In genomic region chr6:146221371-146222336, GRCm38 (mm10) we compare ENCODE assay signal across 8 mouse cellular contexts.
DNase-seq lines count a peak whose midpoint lies in the region; ATAC-seq and TF ChIP-seq lines count a peak whose summit lies in the region.

No protein-coding gene starts in this region.

- H3K9ac ChIP-seq in embryonic facial prominence, embryonic 11.5 days (replicated peaks; ENCODE audit: low read length): 0 out of 2 replicates have a peak overlapping the region, but pooled peaks have one; percentile 9
- H3K9ac ChIP-seq in liver, adult 2 months (ENCODE audit: low read depth, low read length): no peak overlapping the region
- H3K9ac ChIP-seq in midbrain, embryonic 16.5 days (ENCODE audit: low read depth, low read length): no peak overlapping the region

- no peaks in the 10 kb centered on the region for H3K4me1 ChIP-seq in embryonic facial prominence, embryonic 11.5 days (ENCODE audit: control insufficient read depth, insufficient read depth, low read length)
- H3K4me1 ChIP-seq in liver, adult 2 months (ENCODE audit: control insufficient read depth, insufficient read depth, low read length): no peaks in the 10 kb centered on the region
- 0 out of 2 replicates have a peak, but pooled peaks cover 4% of the 10 kb centered on the region for H3K4me1 ChIP-seq in midbrain, embryonic 16.5 days (ENCODE audit: control insufficient read depth, insufficient read depth, low read length)

- no peak overlapping the region for H3K4me3 ChIP-seq in embryonic facial prominence, embryonic 11.5 days (ENCODE audit: low read depth, low read length)
- H3K4me3 ChIP-seq in liver, adult 2 months (ENCODE audit: insufficient read depth, low read depth, low read length): no peak overlapping the region
- H3K4me3 ChIP-seq in midbrain, embryonic 16.5 days (ENCODE audit: low read depth, low read length): no peak overlapping the region

- H3K36me3 ChIP-seq in embryonic facial prominence, embryonic 11.5 days (replicated peaks; ENCODE audit: control insufficient read depth, insufficient read depth, low read depth, low read length): no peaks in the 10 kb centered on the region
- peaks cover 16% of the 10 kb centered on the region for H3K36me3 ChIP-seq in liver, adult 2 months (ENCODE audit: control insufficient read depth, insufficient read depth, low read length)
- H3K36me3 ChIP-seq in midbrain, embryonic 16.5 days (ENCODE audit: control insufficient read depth, insufficient read depth, low read length): no peaks in the 10 kb centered on the region

- WGBS in embryonic facial prominence, embryonic 11.5 days: 54% methylated on average over 23 of the region's 23 CpGs
- WGBS in liver, adult 2 months: 69% methylated on average over 23 of the region's 23 CpGs
- 59% methylated on average over 23 of the region's 23 CpGs for WGBS in midbrain, embryonic 16.5 days

- no peak overlapping the region for H3K27ac ChIP-seq in embryonic facial prominence, embryonic 11.5 days (replicated peaks; ENCODE audit: low read depth, low read length)
- no peak overlapping the region for H3K27ac ChIP-seq in liver, adult 2 months (replicated peaks; ENCODE audit: insufficient read depth, low read depth, low read length)
- no peak overlapping the region for H3K27ac ChIP-seq in midbrain, embryonic 16.5 days (ENCODE audit: low read length)

- no peak for TF ChIP-seq POLR2A in liver, adult 2 months (IDR thresholded peaks at IDR 0.05; ENCODE audit: extremely low read depth, insufficient read depth, low read length)

- no peak overlapping the region for H3K4me2 ChIP-seq in embryonic facial prominence, embryonic 11.5 days (ENCODE audit: low read depth, low read length)
- H3K4me2 ChIP-seq in midbrain, embryonic 16.5 days (ENCODE audit: low read length): no peak overlapping the region

- H3K9me3 ChIP-seq in embryonic facial prominence, embryonic 11.5 days (replicated peaks; ENCODE audit: control insufficient read depth, low read length): no peaks in the 10 kb centered on the region
- H3K9me3 ChIP-seq in midbrain, embryonic 16.5 days (replicated peaks; ENCODE audit: control insufficient read depth, low read length, poor library complexity, severe bottlenecking): no peaks in the 10 kb centered on the region

- no peak for TF ChIP-seq CTCF in liver, adult 2 months (IDR thresholded peaks at IDR 0.05; ENCODE audit: low read depth, low read length)

- ATAC-seq in embryonic facial prominence, embryonic 11.5 days (replicated peaks; ENCODE audit: insufficient number of reproducible peaks, low FRiP score, low TSS enrichment, low read depth): no peak
- ATAC-seq in midbrain, embryonic 16.5 days: no peak

- H3K79me2 ChIP-seq in liver, adult 2 months (ENCODE audit: control insufficient read depth, insufficient read depth, low read length): no peaks in the 10 kb centered on the region

- DNase-seq in adrenal gland, postnatal 10 days: peak; percentile 22
- no peak for DNase-seq in adrenal gland, adult 18-20 months (ENCODE audit: low spot score in 2 of 2)
- DNase-seq in 416B (ENCODE audit: low read depth): peak; percentile 99
- peak; percentile 18 for DNase-seq in embryonic facial prominence, embryonic 11.5 days (ENCODE audit: low spot score)
- DNase-seq in liver, adult 2 months (ENCODE audit: extremely low read depth, low read depth, low spot score): peak; percentile 16
- DNase-seq in skeletal muscle tissue, adult 2 months (ENCODE audit: low read depth, low spot score): peak; percentile 33
- no peak for DNase-seq in yolk sac, embryonic 10.5 days (ENCODE audit: low spot score)

- H3K27me3 ChIP-seq in embryonic facial prominence, embryonic 11.5 days (ENCODE audit: control insufficient read depth, insufficient read depth, low read length): no peaks in the 10 kb centered on the region
- H3K27me3 ChIP-seq in liver, adult 2 months (ENCODE audit: control insufficient read depth, insufficient read depth, low read length): no peaks in the 10 kb centered on the region
- H3K27me3 ChIP-seq in midbrain, embryonic 16.5 days (ENCODE audit: control insufficient read depth, insufficient read depth, low read depth, low read length): no peaks in the 10 kb centered on the region

Comparison
In these comparisons a context has a peak if more than half of its experiments do, and no peak if none do; other contexts are left out.
1. DNase-seq: peak in adrenal gland, postnatal 10 days (single experiment), 416B (single experiment), embryonic facial prominence, embryonic 11.5 days (single experiment), liver, adult 2 months (single experiment) and skeletal muscle tissue, adult 2 months (single experiment); none in adrenal gland, adult 18-20 months (0 of 2) and yolk sac, embryonic 10.5 days (single experiment).